Mouse (Mus musculus): ENCODE measurements around the gene Ahr. TPM values are rescaled to one million over a fixed set of nuclear protein-coding genes. Genes with fewer than 3 reads are reported as not detected.
A peak's percentile ranks its signal among the peaks of the same experiment; 100 is the strongest.

Gene Ahr
- 0.75 and 1.2 TPM in 2 replicates for polyA plus RNA-seq (2016; fragmentation: Nextera tagmentation; extraction: Ambion mirVana)

GRCm38 (mm10) chr12:35534754-35535236 lies at the start of gene Ahr:
TSS of gene Ahr (minus strand) at chr12:35535038.
- no peaks in the 10 kb centered on the region for H3K36me3 ChIP-seq
- DNase-seq (ENCODE audit: low spot score): peak; percentile 90
- under 1% methylated on average over 41 of the region's 52 CpGs for WGBS
- H3K4me3 ChIP-seq: peak within 1 kb of the TSS; percentile 79
- H3K4me1 ChIP-seq: peaks cover 12% of the 10 kb centered on the region
- H3K27ac ChIP-seq: peak within 1 kb of the TSS; percentile 63
- peaks cover 23% of the 10 kb centered on the region for H3K27me3 ChIP-seq (ENCODE audit: low read depth, poor library complexity, severe bottlenecking)
- no peaks in the 10 kb centered on the region for H3K9me3 ChIP-seq (replicated peaks)

- Histone ChIP-seq H3K4me3 (no peak overlapping the region), H3K36me3 (no peaks in the 10 kb centered on the region), H3K27ac (no peak overlapping the region), H3K9me3 (replicated peaks) (no peaks in the 10 kb centered on the region), H3K4me1 (no peaks in the 10 kb centered on the region), H3K27me3 (ENCODE audit: low read depth, poor library complexity, severe bottlenecking) (no peaks in the 10 kb centered on the region)
- no peak for DNase-seq (ENCODE audit: low spot score)
- WGBS: 84% methylated on average over 4 of the region's 4 CpGs
Measured at GRCm38 (mm10) chr12:35578826-35579225, 44.0 kb upstream of the Ahr start.

- Histone ChIP-seq H3K4me3 (no peak overlapping the region), H3K4me1 (no peaks in the 10 kb centered on the region), H3K9me3 (replicated peaks) (no peaks in the 10 kb centered on the region), H3K27ac (no peak overlapping the region), H3K27me3 (ENCODE audit: low read depth, poor library complexity, severe bottlenecking) (no peaks in the 10 kb centered on the region), H3K36me3 (no peaks in the 10 kb centered on the region)
- WGBS: 92% methylated on average over 4 of the region's 4 CpGs
- no peak for DNase-seq (ENCODE audit: low spot score)
Measured at GRCm38 (mm10) chr12:35576107-35576506, 41.3 kb upstream of the Ahr start.

- Histone ChIP-seq H3K9me3 (replicated peaks) (no peaks in the 10 kb centered on the region), H3K27me3 (ENCODE audit: low read depth, poor library complexity, severe bottlenecking) (no peaks in the 10 kb centered on the region), H3K36me3 (no peaks in the 10 kb centered on the region), H3K4me3 (no peak overlapping the region), H3K4me1 (no peaks in the 10 kb centered on the region), H3K27ac (no peak overlapping the region)
- DNase-seq (ENCODE audit: low spot score): no peak
- WGBS: 87% methylated on average over 2 of the region's 2 CpGs
Measured at GRCm38 (mm10) chr12:35573713-35574112, 38.9 kb upstream of the Ahr start.

- Histone ChIP-seq H3K4me1 (no peaks in the 10 kb centered on the region), H3K27me3 (ENCODE audit: low read depth, poor library complexity, severe bottlenecking) (no peaks in the 10 kb centered on the region), H3K27ac (no peak overlapping the region), H3K36me3 (no peaks in the 10 kb centered on the region), H3K9me3 (replicated peaks) (no peaks in the 10 kb centered on the region), H3K4me3 (no peak overlapping the region)
- WGBS: 93% methylated on average over 3 of the region's 3 CpGs
- no peak for DNase-seq (ENCODE audit: low spot score)
Measured at GRCm38 (mm10) chr12:35562826-35563225, 28.0 kb upstream of the Ahr start.

- no peaks in the 10 kb centered on the region for H3K36me3 ChIP-seq
- no peaks in the 10 kb centered on the region for H3K4me1 ChIP-seq
- WGBS: 85% methylated on average over 2 of the region's 2 CpGs
- no peaks in the 10 kb centered on the region for H3K9me3 ChIP-seq (replicated peaks)
- no peak overlapping the region for H3K27ac ChIP-seq
- no peak overlapping the region for H3K4me3 ChIP-seq
- H3K27me3 ChIP-seq (ENCODE audit: low read depth, poor library complexity, severe bottlenecking): no peaks in the 10 kb centered on the region
- no peak for DNase-seq (ENCODE audit: low spot score)
Measured at GRCm38 (mm10) chr12:35558868-35559267, 24.0 kb upstream of the Ahr start.

GRCm38 (mm10) chr12:35555925-35556324 lies 21.1 kb upstream of the Ahr start:
- DNase-seq (ENCODE audit: low spot score): no peak
- H3K27ac ChIP-seq: no peak overlapping the region
- no peaks in the 10 kb centered on the region for H3K27me3 ChIP-seq (ENCODE audit: low read depth, poor library complexity, severe bottlenecking)
- WGBS: 89% methylated on average over 6 of the region's 6 CpGs
- H3K4me3 ChIP-seq: no peak overlapping the region
- H3K4me1 ChIP-seq: no peaks in the 10 kb centered on the region
- H3K36me3 ChIP-seq: no peaks in the 10 kb centered on the region
- no peaks in the 10 kb centered on the region for H3K9me3 ChIP-seq (replicated peaks)

GRCm38 (mm10) chr12:35554309-35554708 lies 19.5 kb upstream of the Ahr start:
- WGBS: 89% methylated on average over 4 of the region's 4 CpGs
- no peak overlapping the region for H3K27ac ChIP-seq

GRCm38 (mm10) chr12:35553174-35553573 lies 18.3 kb upstream of the Ahr start:
- H3K9me3 ChIP-seq (replicated peaks): no peaks in the 10 kb centered on the region
- no peak overlapping the region for H3K27ac ChIP-seq

More at GRCm38 (mm10) chr12:35554309-35554708, 19.5 kb upstream of the Ahr start:
- H3K4me1 ChIP-seq: no peaks in the 10 kb centered on the region
- no peaks in the 10 kb centered on the region for H3K9me3 ChIP-seq (replicated peaks)
- H3K27me3 ChIP-seq (ENCODE audit: low read depth, poor library complexity, severe bottlenecking): no peaks in the 10 kb centered on the region
- DNase-seq (ENCODE audit: low spot score): no peak
- no peak overlapping the region for H3K4me3 ChIP-seq
- no peaks in the 10 kb centered on the region for H3K36me3 ChIP-seq

GRCm38 (mm10) chr12:35550299-35550698 lies 15.5 kb upstream of the Ahr start:
- no peak overlapping the region for H3K4me3 ChIP-seq
- H3K9me3 ChIP-seq (replicated peaks): no peaks in the 10 kb centered on the region
- H3K4me1 ChIP-seq: no peaks in the 10 kb centered on the region
- DNase-seq (ENCODE audit: low spot score): no peak
- H3K27ac ChIP-seq: no peak overlapping the region
- H3K27me3 ChIP-seq (ENCODE audit: low read depth, poor library complexity, severe bottlenecking): no peaks in the 10 kb centered on the region
- no peaks in the 10 kb centered on the region for H3K36me3 ChIP-seq

More at GRCm38 (mm10) chr12:35553174-35553573, 18.3 kb upstream of the Ahr start:
- Histone ChIP-seq H3K4me3 (no peak overlapping the region), H3K4me1 (no peaks in the 10 kb centered on the region), H3K36me3 (no peaks in the 10 kb centered on the region), H3K27me3 (ENCODE audit: low read depth, poor library complexity, severe bottlenecking) (no peaks in the 10 kb centered on the region)
- 90% methylated on average over 3 of the region's 3 CpGs for WGBS
- no peak for DNase-seq (ENCODE audit: low spot score)

GRCm38 (mm10) chr12:35542836-35543235 lies 8.0 kb upstream of the Ahr start:
- Histone ChIP-seq H3K36me3 (no peaks in the 10 kb centered on the region), H3K27ac (no peak overlapping the region), H3K4me1 (no peaks in the 10 kb centered on the region), H3K9me3 (replicated peaks) (no peaks in the 10 kb centered on the region), H3K27me3 (ENCODE audit: low read depth, poor library complexity, severe bottlenecking) (no peaks in the 10 kb centered on the region), H3K4me3 (no peak overlapping the region)
- WGBS: 82% methylated on average over 3 of the region's 3 CpGs
- no peak for DNase-seq (ENCODE audit: low spot score)

GRCm38 (mm10) chr12:35538843-35539242 lies 4.0 kb upstream of the Ahr start:
- no peak for DNase-seq (ENCODE audit: low spot score)
- H3K4me1 ChIP-seq: peaks cover 12% of the 10 kb centered on the region
- H3K27ac ChIP-seq: no peak overlapping the region
- H3K4me3 ChIP-seq: no peak overlapping the region
- H3K9me3 ChIP-seq (replicated peaks): no peaks in the 10 kb centered on the region
- H3K27me3 ChIP-seq (ENCODE audit: low read depth, poor library complexity, severe bottlenecking): peaks cover 9% of the 10 kb centered on the region
- 47% methylated on average over 3 of the region's 3 CpGs for whole genome bisulfite sequencing
- no peaks in the 10 kb centered on the region for H3K36me3 ChIP-seq

GRCm38 (mm10) chr12:35534114-35534753 lies 604 bp downstream of the Ahr start:
- H3K4me3 ChIP-seq: peak overlapping the region; percentile 79
- peak overlapping the region; percentile 63 for H3K27ac ChIP-seq
- peaks cover 23% of the 10 kb centered on the region for H3K27me3 ChIP-seq (ENCODE audit: low read depth, poor library complexity, severe bottlenecking)
- no peaks in the 10 kb centered on the region for H3K36me3 ChIP-seq
- DNase-seq (ENCODE audit: low spot score): peak; percentile 48
- H3K9me3 ChIP-seq (replicated peaks): no peaks in the 10 kb centered on the region
- WGBS: 1% methylated on average over 49 of the region's 49 CpGs
- peaks cover 12% of the 10 kb centered on the region for H3K4me1 ChIP-seq

- Histone ChIP-seq H3K36me3 (no peaks in the 10 kb centered on the region), H3K27ac (no peak overlapping the region), H3K27me3 (ENCODE audit: low read depth, poor library complexity, severe bottlenecking) (peaks cover 23% of the 10 kb centered on the region), H3K9me3 (replicated peaks) (no peaks in the 10 kb centered on the region), H3K4me1 (peaks cover 12% of the 10 kb centered on the region), H3K4me3 (peak overlapping the region; percentile 79)
- no peak for DNase-seq (ENCODE audit: low spot score)
Measured at GRCm38 (mm10) chr12:35533748-35534113, 1.1 kb downstream of the Ahr start.

Data from limb, embryonic 10.5 days (tissue).